Mouse (Mus musculus): ENCODE data around the gene Fbxl14. TPM values are rescaled to one million over a fixed set of nuclear protein-coding genes. Genes with fewer than 3 reads are reported as not detected.

Fbxl14 gene
- polyA plus RNA-seq, 1 experiment from 2014 or later, result 3.5 TPM

DNA sequence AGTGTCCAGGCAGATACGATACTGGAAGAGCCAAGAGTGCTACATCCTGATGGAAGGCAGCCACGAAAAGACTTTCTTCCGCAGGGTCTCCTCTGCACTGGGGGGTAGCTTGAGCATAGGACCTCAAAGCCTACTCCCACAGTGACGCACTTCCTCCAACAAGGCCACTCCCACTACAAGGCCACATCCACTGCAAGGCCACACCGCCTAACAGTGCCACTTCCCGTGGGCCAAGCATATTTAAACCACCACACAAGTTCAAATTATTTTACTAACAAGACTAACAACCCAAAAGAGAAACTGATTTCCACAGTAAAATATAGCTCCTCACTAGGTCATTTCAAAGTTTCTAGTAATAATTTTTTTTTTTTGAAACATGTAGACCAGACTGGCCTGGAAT is 28.8 kb downstream of the Fbxl14 start:
- Histone ChIP-seq H3K27me3 (no peaks in the 10 kb centered on the region), H3K27ac (no peak overlapping the region), H3K4me1 (replicated peaks) (no peaks in the 10 kb centered on the region), H3K9ac (replicated peaks) (no peak overlapping the region), H3K4me2 (replicated peaks) (no peak overlapping the region), H3K9me3 (no peaks in the 10 kb centered on the region), H3K36me3 (no peaks in the 10 kb centered on the region), H3K4me3 (replicated peaks) (no peak overlapping the region)
- WGBS, result 93% methylated on average over 6 of the region's 6 CpGs
- ATAC-seq, result no peak

DNA sequence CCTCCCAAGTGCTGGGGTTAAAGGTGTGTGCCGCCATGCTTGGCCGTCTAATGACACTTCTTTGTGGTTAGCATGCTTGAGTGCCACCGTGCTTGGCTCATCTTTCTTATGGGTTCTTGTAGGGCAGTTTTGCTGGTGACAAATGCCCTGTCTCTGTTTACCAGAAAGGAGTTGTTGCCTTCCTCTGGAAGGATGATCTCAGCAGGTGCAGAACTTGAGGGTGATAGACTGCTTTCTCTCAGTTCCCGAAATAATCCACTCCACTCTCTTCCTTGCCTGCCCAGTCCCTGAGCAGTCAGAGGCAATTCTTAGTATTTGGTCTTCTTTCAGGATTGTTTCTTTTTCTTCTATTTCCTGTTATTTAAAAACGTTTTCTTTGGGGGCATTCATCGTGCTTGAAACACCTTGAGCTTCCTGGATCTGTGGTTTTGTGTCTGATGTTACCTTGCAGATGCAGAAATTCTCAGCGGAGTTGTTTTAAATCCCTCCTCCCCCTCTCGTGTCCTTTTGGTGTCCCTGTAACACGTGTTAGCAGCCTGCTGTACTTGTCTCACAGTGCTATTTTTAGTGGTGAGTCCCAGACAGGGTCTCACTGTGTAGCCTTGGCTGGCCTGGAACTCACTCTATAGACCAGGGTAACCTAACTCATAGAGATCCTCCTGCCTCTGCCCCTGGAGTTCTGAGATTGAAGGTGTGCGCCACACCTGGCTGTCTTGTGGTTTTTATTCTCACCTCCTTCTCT is 29.3 kb downstream of the Fbxl14 start:
- no peak overlapping the region for H3K27ac ChIP-seq
- no peak overlapping the region for H3K4me2 ChIP-seq (replicated peaks)
- no peaks in the 10 kb centered on the region for H3K9me3 ChIP-seq
- no peaks in the 10 kb centered on the region for H3K4me1 ChIP-seq (replicated peaks)
- H3K4me3 ChIP-seq (replicated peaks), result no peak overlapping the region
- no peak for ATAC-seq
- H3K36me3 ChIP-seq, result no peaks in the 10 kb centered on the region
- no peak overlapping the region for H3K9ac ChIP-seq (replicated peaks)
- WGBS, result 83% methylated on average over 10 of the region's 10 CpGs
- no peaks in the 10 kb centered on the region for H3K27me3 ChIP-seq

DNA sequence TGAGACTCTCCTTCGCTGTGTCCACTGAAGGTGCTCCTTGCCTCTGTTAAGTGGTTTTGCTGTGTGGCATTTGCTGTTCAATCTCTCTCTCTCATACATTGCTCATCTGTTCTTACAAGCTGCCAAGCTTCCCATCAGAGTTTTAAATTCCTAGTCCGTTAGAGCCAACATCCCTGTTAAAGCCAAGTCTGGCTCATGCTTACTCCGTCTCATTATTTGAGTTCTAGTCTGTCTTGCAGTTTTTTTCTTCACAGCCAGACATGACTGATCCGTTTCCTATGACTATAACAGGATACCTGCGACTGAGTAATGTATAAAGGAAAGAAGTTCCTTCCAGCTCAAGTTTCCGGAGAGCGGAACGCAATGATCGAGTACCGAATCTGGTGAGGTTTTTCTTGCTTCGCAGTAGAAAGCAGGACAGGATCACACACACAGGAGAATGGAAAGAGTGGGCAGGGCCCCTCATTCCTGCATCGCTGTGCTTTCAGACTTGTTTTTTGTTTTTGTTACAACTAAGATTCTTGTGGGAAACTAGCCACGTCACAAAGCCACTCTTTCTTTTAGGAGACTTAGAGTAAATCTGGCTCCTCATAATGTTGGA is 30.1 kb downstream of the Fbxl14 start:
- no peak for ATAC-seq

DNA sequence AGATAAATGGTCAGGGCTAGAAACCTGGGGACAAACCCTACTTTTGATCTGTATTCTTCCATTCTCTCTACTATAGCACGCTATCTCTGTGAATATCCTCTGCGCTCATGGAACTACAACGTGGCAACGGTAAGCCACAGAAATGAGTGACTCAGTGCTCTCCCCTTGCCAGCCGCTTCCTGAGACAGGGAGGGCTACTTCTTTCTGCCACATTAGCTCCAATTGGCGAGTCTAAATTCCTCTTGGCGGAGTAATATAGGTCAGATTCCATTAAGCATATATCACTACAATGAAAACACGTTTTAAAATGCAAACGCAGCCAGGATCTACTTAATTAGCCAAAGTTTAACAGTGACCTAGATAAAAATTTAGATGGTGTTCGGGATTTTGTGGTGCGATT is 33.2 kb downstream of the Fbxl14 start:
- no peak overlapping the region for H3K4me2 ChIP-seq (replicated peaks)
- H3K27ac ChIP-seq, result no peak overlapping the region
- no peak overlapping the region for H3K4me3 ChIP-seq (replicated peaks)
- H3K9ac ChIP-seq (replicated peaks), result no peak overlapping the region
- 91% methylated on average over 11 of the region's 11 CpGs for WGBS
- no peaks in the 10 kb centered on the region for H3K36me3 ChIP-seq
- no peaks in the 10 kb centered on the region for H3K9me3 ChIP-seq
- no peaks in the 10 kb centered on the region for H3K27me3 ChIP-seq
- ATAC-seq, result no peak
- H3K4me1 ChIP-seq (replicated peaks), result no peaks in the 10 kb centered on the region

More for the DNA sequence above, 30.1 kb downstream of the Fbxl14 start:
- H3K4me1 ChIP-seq (replicated peaks), result no peaks in the 10 kb centered on the region
- no peaks in the 10 kb centered on the region for H3K36me3 ChIP-seq
- no peak overlapping the region for H3K9ac ChIP-seq (replicated peaks)
- 93% methylated on average over 13 of the region's 13 CpGs for WGBS
- H3K27me3 ChIP-seq, result no peaks in the 10 kb centered on the region
- H3K4me3 ChIP-seq (replicated peaks), result no peak overlapping the region
- no peak overlapping the region for H3K4me2 ChIP-seq (replicated peaks)
- H3K27ac ChIP-seq, result no peak overlapping the region
- H3K9me3 ChIP-seq, result no peaks in the 10 kb centered on the region

DNA sequence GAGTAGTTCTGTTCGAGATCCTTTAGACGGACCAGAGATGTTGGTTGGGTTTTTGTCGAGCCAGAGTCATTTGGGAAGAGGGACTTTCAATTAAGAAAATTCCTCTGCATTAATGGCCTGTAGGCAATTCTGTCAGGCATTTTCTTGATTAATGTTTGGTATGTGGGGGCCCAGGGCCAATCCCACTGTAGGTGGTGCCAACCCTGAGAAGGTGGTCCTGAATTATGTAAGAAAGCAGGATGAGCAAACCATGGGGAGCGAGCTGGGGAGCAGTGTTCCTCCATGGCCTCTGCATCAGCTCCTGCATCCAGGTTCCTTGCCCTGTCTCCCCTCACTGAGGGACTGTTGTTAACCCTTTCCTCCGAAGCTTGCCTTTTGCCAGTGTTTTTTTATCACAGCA is 34.0 kb downstream of the Fbxl14 start:
- ATAC-seq, result no peak
- WGBS, result 82% methylated on average over 5 of the region's 5 CpGs
- H3K9me3 ChIP-seq, result no peaks in the 10 kb centered on the region

DNA sequence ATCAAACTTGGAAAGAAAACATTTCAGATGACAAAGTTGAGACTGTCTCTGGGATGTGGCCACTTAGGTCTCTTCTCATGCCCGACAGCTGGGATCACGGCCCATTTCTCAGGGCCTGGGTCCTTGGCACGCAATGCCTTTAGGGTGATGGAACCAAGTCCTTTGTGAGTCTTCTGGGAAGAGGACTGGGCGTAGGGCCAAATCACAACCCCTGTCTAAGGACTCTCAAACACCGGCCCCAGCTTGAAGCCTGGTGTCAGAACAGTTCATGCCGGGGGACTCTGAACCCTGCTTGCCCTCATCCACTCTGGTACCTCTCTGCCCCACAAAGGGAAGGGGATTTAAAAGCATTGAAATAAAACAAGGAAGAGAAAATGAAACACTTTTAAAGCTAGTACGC is 34.6 kb downstream of the Fbxl14 start:
- Histone ChIP-seq H3K4me3 (replicated peaks) (no peak overlapping the region), H3K27me3 (no peaks in the 10 kb centered on the region), H3K4me2 (replicated peaks) (no peak overlapping the region), H3K4me1 (replicated peaks) (no peaks in the 10 kb centered on the region), H3K36me3 (no peaks in the 10 kb centered on the region), H3K27ac (no peak overlapping the region), H3K9ac (replicated peaks) (no peak overlapping the region), H3K9me3 (no peaks in the 10 kb centered on the region)
- 72% methylated on average over 7 of the region's 7 CpGs for WGBS
- no peak for ATAC-seq

More for the DNA sequence above, 34.0 kb downstream of the Fbxl14 start:
- H3K27me3 ChIP-seq, result no peaks in the 10 kb centered on the region
- no peak overlapping the region for H3K4me2 ChIP-seq (replicated peaks)
- no peak overlapping the region for H3K27ac ChIP-seq
- no peaks in the 10 kb centered on the region for H3K4me1 ChIP-seq (replicated peaks)
- H3K9ac ChIP-seq (replicated peaks), result no peak overlapping the region
- no peaks in the 10 kb centered on the region for H3K36me3 ChIP-seq
- no peak overlapping the region for H3K4me3 ChIP-seq (replicated peaks)

DNA sequence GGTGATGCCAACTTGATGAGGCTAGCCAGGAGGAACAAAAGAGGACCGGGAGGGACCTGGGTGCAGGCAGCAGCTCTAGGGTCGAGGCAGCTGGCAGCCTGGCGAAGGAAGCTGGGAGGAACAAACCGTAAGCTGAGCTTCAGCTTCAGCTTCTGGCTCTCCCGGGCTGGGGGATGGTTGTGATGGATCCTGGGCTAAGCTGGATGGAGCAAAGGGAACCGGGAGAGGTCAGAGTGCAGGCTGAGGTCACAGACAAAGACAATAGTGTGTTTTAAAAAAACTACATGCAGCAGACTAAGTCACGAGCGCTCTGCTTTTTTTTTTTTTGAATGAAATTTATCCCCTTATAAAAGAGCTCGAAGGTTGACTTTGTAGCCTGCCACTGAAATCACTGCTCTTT is 41.3 kb downstream of the Fbxl14 start:
- Histone ChIP-seq H3K27me3 (no peaks in the 10 kb centered on the region; the same call in 1 of the 2 replicates), H3K9me3 (no peaks in the 10 kb centered on the region), H3K9ac (replicated peaks) (no peak overlapping the region), H3K27ac (no peak overlapping the region), H3K4me3 (replicated peaks) (no peak overlapping the region), H3K4me2 (replicated peaks) (no peak overlapping the region), H3K4me1 (replicated peaks) (peaks cover 17% of the 10 kb centered on the region), H3K36me3 (no peaks in the 10 kb centered on the region)
- 17% methylated on average over 9 of the region's 9 CpGs for WGBS
- ATAC-seq, result no peak

DNA sequence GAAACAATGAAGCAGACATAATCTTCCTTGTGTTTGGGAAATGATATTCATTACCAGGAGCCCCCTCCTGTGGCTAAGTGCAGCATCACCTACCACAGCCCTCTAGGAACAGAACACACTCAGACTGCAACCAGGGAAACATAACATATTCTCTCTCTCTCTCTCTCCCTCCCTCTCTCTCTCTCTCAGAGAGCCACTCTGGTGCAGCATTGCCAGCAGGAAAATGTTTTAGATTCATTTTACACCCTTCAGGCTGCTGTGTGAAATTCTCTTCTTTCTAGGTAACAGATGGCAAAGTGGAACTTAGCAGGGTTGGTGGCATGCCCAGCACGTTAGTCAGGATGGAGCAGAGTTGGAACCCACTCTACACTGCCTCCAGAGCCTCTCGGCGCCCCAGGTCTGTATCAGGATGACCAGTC is 42.0 kb downstream of the Fbxl14 start:
- Histone ChIP-seq H3K4me1 (replicated peaks) (peaks cover 17% of the 10 kb centered on the region), H3K27me3 (no peaks in the 10 kb centered on the region; the same call in 1 of the 2 replicates), H3K9ac (replicated peaks) (no peak overlapping the region), H3K4me3 (replicated peaks) (no peak overlapping the region), H3K27ac (no peak overlapping the region), H3K4me2 (replicated peaks) (no peak overlapping the region), H3K9me3 (no peaks in the 10 kb centered on the region), H3K36me3 (no peaks in the 10 kb centered on the region)
- 75% methylated on average over 3 of the region's 3 CpGs for WGBS
- no peak for ATAC-seq

DNA sequence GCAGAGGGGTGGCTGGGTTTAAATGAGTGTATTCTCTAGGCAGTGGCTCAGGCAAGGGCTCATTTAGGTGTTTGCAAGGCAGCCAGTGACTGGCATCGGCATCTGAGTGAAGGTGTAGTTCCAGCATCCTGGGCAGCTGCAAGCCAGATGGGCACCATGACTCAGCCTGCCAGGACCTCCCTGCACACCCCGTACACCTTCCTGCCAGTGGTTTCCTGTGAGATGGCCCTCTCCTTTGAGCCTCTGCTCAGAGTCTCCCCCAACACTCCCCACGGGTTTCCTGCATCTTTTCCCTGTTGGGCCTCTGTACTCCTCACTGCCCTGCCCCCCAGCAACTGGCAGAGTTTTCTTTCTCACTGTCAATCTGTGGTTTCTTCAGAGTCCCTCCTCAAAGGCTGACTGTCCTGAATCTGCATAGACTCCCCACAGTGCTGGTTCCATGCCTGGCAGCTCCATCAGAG is 42.5 kb downstream of the Fbxl14 start:
- Histone ChIP-seq H3K4me2 (replicated peaks) (no peak overlapping the region), H3K4me3 (replicated peaks) (no peak overlapping the region), H3K9ac (replicated peaks) (no peak overlapping the region), H3K36me3 (no peaks in the 10 kb centered on the region), H3K27me3 (no peaks in the 10 kb centered on the region; the same call in 1 of the 2 replicates), H3K4me1 (replicated peaks) (peaks cover 17% of the 10 kb centered on the region), H3K27ac (no peak overlapping the region), H3K9me3 (no peaks in the 10 kb centered on the region)
- no peak for ATAC-seq
- WGBS, result 48% methylated on average over 3 of the region's 3 CpGs

DNA sequence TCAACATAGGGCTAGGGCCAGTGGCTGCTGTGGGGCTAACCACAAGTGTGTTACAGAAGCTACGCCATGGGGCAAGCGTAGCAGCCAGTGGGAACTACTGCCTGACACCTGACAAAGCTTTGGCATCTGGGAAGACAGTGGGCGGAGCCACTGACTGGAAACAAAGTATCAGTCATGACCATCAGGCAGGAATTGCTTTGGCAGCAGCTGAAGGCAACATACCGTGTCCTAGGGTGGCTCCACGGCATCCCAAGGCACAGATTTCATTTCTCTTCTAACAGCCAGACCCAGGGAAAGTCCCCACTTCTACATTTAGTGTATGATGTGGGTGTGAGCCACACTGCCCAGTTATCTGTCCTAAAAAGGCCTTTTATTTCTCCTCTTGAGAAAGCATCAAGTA is 47.0 kb downstream of the Fbxl14 start:
- 82% methylated on average over 5 of the region's 5 CpGs for WGBS
- ATAC-seq, result no peak

DNA sequence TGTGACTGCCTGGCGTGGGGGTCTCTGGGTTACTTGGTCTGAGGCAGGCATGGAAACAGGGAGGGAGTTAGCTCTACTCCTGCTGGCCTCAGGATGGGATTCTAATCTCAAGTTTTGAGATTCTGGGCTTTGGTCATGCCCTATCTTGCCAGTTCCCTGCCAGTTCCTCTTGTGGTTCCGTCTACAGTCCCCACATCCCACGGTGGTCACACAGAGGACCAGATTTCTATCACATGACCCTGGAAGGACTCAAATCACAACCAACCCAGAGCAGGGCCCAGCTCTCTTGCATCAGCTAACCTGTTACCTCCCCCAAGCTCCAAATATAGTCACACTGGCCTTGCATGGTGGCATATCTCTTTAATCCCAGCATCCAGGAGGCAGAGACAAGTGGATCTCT is 50.2 kb downstream of the Fbxl14 start:
- H3K4me1 ChIP-seq (replicated peaks), result no peaks in the 10 kb centered on the region

More for the DNA sequence above, 47.0 kb downstream of the Fbxl14 start:
- no peak overlapping the region for H3K27ac ChIP-seq
- no peak overlapping the region for H3K4me2 ChIP-seq (replicated peaks)
- H3K36me3 ChIP-seq, result no peaks in the 10 kb centered on the region
- no peaks in the 10 kb centered on the region for H3K9me3 ChIP-seq
- peaks cover 17% of the 10 kb centered on the region for H3K4me1 ChIP-seq (replicated peaks)
- H3K9ac ChIP-seq (replicated peaks), result no peak overlapping the region
- H3K4me3 ChIP-seq (replicated peaks), result no peak overlapping the region
- no peaks in the 10 kb centered on the region for H3K27me3 ChIP-seq

More for the DNA sequence above, 50.2 kb downstream of the Fbxl14 start:
- 94% methylated on average over 3 of the region's 3 CpGs for WGBS
- Histone ChIP-seq H3K36me3 (no peaks in the 10 kb centered on the region), H3K9ac (replicated peaks) (no peak overlapping the region), H3K27ac (no peak overlapping the region), H3K27me3 (no peaks in the 10 kb centered on the region), H3K9me3 (no peaks in the 10 kb centered on the region), H3K4me2 (replicated peaks) (no peak overlapping the region), H3K4me3 (replicated peaks) (no peak overlapping the region)
- ATAC-seq, result no peak

All from midbrain, embryonic 13.5 days (tissue).